Mouse (Mus musculus) forebrain, embryonic 11.5 days (tissue): ENCODE data around the gene Gm26602. TPM values are rescaled to one million over a fixed set of nuclear protein-coding genes. Genes with fewer than 3 reads are reported as not detected.
"Not testable (repeated sequence)": the region's sequence is repeated elsewhere in the genome, so short reads cannot be mapped to it uniquely, and the experiment has no call there.

Source experiments
- ATAC-seq: fragments of 200-750 bp; cut with Nextera tagmentation; replicated peaks from 2 replicates; pipeline ENCODE4 v1.8.0; 2017; ENCODE audit warnings: moderate TSS enrichment; ENCODE audit not compliant: low FRiP score
- DNase-seq: peaks from one replicate; pipeline ENCODE4 v3.0.0-alpha.2; 2017; ENCODE audit warnings: low spot score
- H3K27ac ChIP-seq: fragments of 300-500 bp; sonication (generic); 2 replicates; pipeline ENCODE4 v1.5.1; 2014; ENCODE audit warnings: low read depth, low read length
- H3K27me3 ChIP-seq: fragments of 300-500 bp; sonication (generic); 2 replicates; pipeline ENCODE4 v1.6.1; 2014; ENCODE audit warnings: mild to moderate bottlenecking, low read length, mixed read lengths; ENCODE audit not compliant: control insufficient read depth, insufficient read depth
- H3K36me3 ChIP-seq: fragments of 300-500 bp; sonication (generic); 2 replicates; pipeline ENCODE4 v1.6.1; 2014; ENCODE audit warnings: mild to moderate bottlenecking, low read length, moderate library complexity, mixed read lengths; ENCODE audit not compliant: control insufficient read depth, insufficient read depth
- H3K4me1 ChIP-seq: fragments of 300-500 bp; sonication (generic); replicated peaks from 2 replicates; pipeline ENCODE4 v1.6.1; 2014; ENCODE audit warnings: low read length, mixed read lengths; ENCODE audit not compliant: control insufficient read depth, insufficient read depth
- H3K4me2 ChIP-seq: fragments of 300-500 bp; sonication (generic); 2 replicates; pipeline ENCODE4 v1.6.1; 2014; ENCODE audit warnings: low read depth, mild to moderate bottlenecking, low read length, moderate library complexity, mixed read lengths; ENCODE audit not compliant: severe bottlenecking
- H3K4me3 ChIP-seq: fragments of 300-500 bp; sonication (generic); 2 replicates; pipeline ENCODE4 v1.5.1; 2014; ENCODE audit warnings: low read depth, low read length
- H3K9ac ChIP-seq: fragments of 300-500 bp; sonication (generic); 2 replicates; pipeline ENCODE4 v1.6.1; 2014; ENCODE audit warnings: low read length
- H3K9me3 ChIP-seq: fragments of 300-500 bp; sonication (generic); 2 replicates; pipeline ENCODE4 v1.6.1; 2016; ENCODE audit warnings: low read length, mixed read lengths; ENCODE audit not compliant: control insufficient read depth
- WGBS: fragments of 180-500 bp; shearing (Covaris S2); extraction: QIAGEN DNeasy Blood & Tissue Kit; methylation state at CpG from one replicate; pipeline ENCODE4 v1.1.7; 2014; 5-methylcytosine and 5-hydroxymethylcytosine counted together
- polyA plus RNA-seq: library from polyadenylated mRNA; unstranded; fragments of >200 nt; fragmentation: Nextera tagmentation; extraction: Ambion mirVana; gene quantifications from 2 replicates; pipeline ENCODE4 v1.2.1, GENCODE M21; 2014

Gm26602 gene
- polyA plus RNA-seq, 1 experiment from 2014 or later, result 14.8 TPM

DNA sequence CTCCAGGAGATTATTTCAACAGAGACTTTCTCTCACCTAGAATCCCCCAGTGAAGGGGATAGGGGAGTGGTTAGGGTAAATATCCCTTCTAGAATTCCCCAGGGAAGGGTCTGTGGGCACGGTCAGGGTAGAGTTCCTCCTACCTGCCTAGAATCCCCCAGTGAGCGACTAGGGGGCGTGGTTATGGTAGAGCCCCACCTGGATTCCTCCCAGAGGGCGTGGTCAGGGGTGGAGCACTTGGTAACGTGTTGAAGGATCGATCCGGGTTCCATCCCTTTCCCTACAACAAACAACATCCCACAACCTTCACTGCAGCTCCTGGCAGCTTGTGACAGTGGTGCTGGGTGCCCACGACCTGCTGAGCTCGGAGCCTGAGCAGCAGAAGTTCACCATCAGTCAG, 29.9 kb upstream of the Gm26602 start:
- no peak for DNase-seq
- Histone ChIP-seq H3K9me3 (no peaks in the 10 kb centered on the region), H3K4me3 (no peak overlapping the region), H3K27ac (no peak overlapping the region), H3K9ac (no peak overlapping the region), H3K4me2 (no peak overlapping the region), H3K27me3 (peaks cover 22% of the 10 kb centered on the region), H3K4me1 (peaks cover 4% of the 10 kb centered on the region; the same call in 1 of the 2 replicates), H3K36me3 (no peaks in the 10 kb centered on the region)
- 16% methylated on average over 9 of the region's 9 CpGs for WGBS
- ATAC-seq, result no peak

DNA sequence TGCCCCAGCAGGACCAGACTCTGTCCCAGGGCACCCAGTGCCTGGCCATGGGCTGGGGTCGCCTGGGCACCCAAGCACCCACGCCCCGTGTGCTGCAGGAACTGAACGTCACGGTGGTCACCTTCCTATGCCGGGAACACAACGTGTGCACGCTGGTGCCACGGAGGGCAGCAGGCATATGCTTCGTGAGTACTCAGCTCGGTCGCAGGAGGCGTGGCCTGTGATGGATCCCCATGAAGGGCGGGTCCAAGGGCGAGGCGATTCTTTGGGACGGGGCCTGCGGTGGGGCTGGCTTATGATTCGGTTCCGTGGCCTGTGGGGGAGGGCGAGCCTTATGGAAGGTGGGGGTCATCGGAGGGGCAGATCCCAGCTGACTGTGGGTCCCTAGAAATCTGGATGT, 28.7 kb upstream of the Gm26602 start:
- H3K27me3 ChIP-seq, result peaks cover 22% of the 10 kb centered on the region
- H3K9ac ChIP-seq, result peak overlapping the region; percentile 27; the same call in 1 of the 2 replicates
- no peaks in the 10 kb centered on the region for H3K9me3 ChIP-seq
- ATAC-seq (no peak), DNase-seq (no peak)
- H3K4me1 ChIP-seq, result peaks cover 4% of the 10 kb centered on the region; the same call in 1 of the 2 replicates
- H3K4me3 ChIP-seq, result no peak overlapping the region
- no peaks in the 10 kb centered on the region for H3K36me3 ChIP-seq
- H3K27ac ChIP-seq, result no peak overlapping the region
- H3K4me2 ChIP-seq, result 0 out of 2 replicates have a peak overlapping the region, but pooled peaks have one; percentile 20
- 6% methylated on average over 22 of the region's 22 CpGs for WGBS

DNA sequence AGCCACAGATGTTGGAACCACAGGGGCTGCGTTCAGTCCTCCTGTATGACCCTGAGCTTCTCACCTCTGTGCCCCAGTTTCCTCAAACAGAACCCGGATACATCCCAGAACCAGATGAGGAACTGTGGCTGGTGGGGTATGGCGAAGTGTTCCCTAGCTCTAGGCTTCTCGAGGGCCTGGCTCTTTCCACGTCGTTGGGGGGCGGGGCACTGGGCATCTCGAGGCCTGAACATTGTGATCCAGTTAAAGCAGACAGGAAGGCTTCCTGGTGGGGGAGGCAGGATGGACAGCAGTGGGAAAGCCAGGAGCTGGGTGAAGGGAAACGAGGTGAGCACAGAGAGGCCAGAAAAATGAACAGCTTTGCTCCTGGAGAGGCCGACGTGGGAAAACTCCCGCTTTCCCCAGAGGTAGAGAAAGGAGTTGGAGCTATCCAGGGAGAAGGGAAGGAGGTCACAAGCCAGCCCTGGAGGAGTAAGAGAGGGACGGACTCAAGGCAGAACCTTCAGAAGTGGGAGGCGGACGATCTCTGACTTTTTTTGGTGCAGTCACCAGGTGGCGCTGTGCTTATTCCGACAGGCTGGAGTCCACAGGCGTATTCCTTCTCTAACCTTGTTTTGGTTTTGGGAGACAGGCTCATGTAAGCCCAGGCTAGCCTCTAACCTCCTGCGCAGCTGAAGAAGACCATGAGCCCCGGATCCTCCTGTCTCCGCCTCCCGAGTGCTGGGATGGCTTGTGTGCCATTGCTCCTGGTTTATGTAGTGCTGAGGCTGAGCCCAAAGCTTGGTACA, 27.2 kb upstream of the Gm26602 start:
- H3K27me3 ChIP-seq, result peaks cover 22% of the 10 kb centered on the region
- no peak overlapping the region for H3K4me3 ChIP-seq

DNA sequence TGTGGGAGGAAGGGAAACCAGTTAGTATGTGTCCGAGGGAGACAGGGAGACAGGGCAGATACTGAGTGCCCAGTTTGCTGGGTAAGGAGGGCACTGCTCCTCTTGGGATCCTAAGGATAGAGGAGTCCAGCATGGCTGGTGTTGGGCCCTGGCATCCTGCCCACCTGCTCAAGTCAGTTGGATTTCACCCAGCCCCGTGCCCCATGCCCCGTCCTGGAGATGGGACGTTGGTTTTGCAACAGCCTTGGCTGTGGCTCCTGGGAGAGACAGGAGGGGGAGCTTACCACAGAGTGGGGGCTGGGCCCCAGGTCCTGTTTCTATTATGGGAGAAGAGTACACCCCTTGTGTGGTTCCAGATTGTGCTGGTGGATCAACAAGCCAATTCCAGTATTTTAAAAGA, 26.2 kb upstream of the Gm26602 start:
- H3K36me3 ChIP-seq, result no peaks in the 10 kb centered on the region
- H3K4me3 ChIP-seq, result no peak overlapping the region
- H3K4me2 ChIP-seq, result no peak overlapping the region
- peaks cover 22% of the 10 kb centered on the region for H3K27me3 ChIP-seq
- no peaks in the 10 kb centered on the region for H3K9me3 ChIP-seq
- ATAC-seq (no peak), DNase-seq (no peak)
- 82% methylated on average over 4 of the region's 4 CpGs for WGBS
- no peak overlapping the region for H3K27ac ChIP-seq
- peaks cover 4% of the 10 kb centered on the region; the same call in 1 of the 2 replicates for H3K4me1 ChIP-seq
- no peak overlapping the region for H3K9ac ChIP-seq

More for the DNA sequence above, 27.2 kb upstream of the Gm26602 start:
- DNase-seq (peak; percentile 89), ATAC-seq (peak; percentile 57; the same call in 1 of the 2 replicates)
- 17% methylated on average over 22 of the region's 22 CpGs for WGBS
- H3K9me3 ChIP-seq, result no peaks in the 10 kb centered on the region
- peaks cover 4% of the 10 kb centered on the region; the same call in 1 of the 2 replicates for H3K4me1 ChIP-seq
- no peak overlapping the region for H3K4me2 ChIP-seq
- no peak overlapping the region for H3K27ac ChIP-seq
- no peak overlapping the region for H3K9ac ChIP-seq
- H3K36me3 ChIP-seq, result no peaks in the 10 kb centered on the region

DNA sequence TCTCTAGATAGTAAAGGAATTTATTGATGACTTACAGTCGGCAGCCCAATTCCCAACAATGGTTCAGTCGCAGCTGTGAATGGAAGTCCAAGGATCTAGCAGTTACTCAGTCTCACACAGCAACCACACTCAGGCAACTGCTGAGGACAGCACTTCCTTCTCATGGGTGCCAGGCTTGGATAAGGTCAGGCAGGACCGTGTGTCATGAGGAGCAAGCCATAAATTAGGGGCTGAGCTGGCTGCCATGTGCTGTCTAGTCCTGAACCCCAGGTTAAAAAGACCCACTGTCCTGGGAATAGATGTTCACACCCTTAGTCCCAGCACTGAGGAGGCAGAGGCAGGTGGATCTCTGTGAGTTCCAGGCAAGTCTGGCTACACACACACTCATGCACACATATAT, 25.7 kb upstream of the Gm26602 start:
- 77% methylated on average over 2 of the region's 3 CpGs for WGBS
- H3K4me3 ChIP-seq, H3K4me1 ChIP-seq, ATAC-seq, H3K36me3 ChIP-seq, H3K4me2 ChIP-seq, DNase-seq, H3K9me3 ChIP-seq, H3K9ac ChIP-seq, H3K27ac ChIP-seq: not testable (repeated sequence)
- H3K27me3 ChIP-seq, result peaks cover 22% of the 10 kb centered on the region

DNA sequence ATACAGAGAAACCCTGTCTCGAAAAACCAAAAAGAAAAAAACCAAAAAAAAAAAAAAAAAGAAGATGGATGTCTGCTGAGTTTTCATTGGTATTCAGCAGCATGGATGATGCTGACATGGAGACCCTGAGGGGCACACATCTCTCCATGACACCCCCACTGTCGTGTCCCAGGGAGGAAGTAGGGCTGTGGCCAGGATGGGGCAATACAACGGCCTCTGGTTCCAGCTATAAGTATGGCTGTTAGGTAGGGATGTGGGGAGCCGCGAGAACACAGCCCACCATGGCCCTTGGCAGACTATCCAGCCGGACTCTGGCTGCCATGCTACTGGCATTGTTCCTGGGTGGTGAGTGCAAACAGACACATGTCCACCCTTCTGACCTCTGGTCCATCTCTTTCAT, 24.6 kb upstream of the Gm26602 start, which contains the start of gene Elane:
Elane (plus strand) TSS at position 194 of the 400 bp plus-strand sequence.
- H3K9ac ChIP-seq, result no peak within 1 kb of the TSS
- no peaks in the 10 kb centered on the region for H3K36me3 ChIP-seq

DNA sequence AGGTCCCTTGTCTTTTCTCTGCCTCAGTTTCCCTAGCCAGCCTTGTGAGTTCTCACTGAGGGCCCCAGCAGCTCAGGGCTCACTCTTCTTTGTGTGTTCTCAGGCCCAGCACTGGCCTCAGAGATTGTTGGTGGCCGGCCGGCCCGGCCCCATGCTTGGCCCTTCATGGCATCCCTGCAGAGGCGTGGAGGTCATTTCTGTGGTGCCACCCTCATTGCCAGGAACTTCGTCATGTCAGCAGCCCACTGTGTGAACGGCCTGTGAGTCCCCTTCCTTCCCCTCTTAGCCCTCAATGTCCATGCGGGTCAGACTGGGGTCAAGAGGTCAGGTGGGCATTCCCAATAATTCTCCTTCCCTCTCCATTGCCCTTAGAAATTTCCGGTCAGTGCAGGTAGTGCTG, 24.0 kb upstream of the Gm26602 start:
- DNase-seq (no peak), ATAC-seq (no peak)
- peaks cover 22% of the 10 kb centered on the region for H3K27me3 ChIP-seq
- H3K9me3 ChIP-seq, result no peaks in the 10 kb centered on the region
- WGBS, result 83% methylated on average over 8 of the region's 8 CpGs
- no peak overlapping the region for H3K9ac ChIP-seq
- no peak overlapping the region for H3K4me3 ChIP-seq
- H3K36me3 ChIP-seq, result no peaks in the 10 kb centered on the region
- H3K4me1 ChIP-seq, result peaks cover 4% of the 10 kb centered on the region; the same call in 1 of the 2 replicates
- H3K4me2 ChIP-seq, result no peak overlapping the region
- no peak overlapping the region for H3K27ac ChIP-seq

More for the DNA sequence above, 24.6 kb upstream of the Gm26602 start, which contains the start of gene Elane:
- WGBS, result 87% methylated on average over 6 of the region's 6 CpGs
- no peaks in the 10 kb centered on the region for H3K9me3 ChIP-seq
- H3K4me2 ChIP-seq, result no peak within 1 kb of the TSS
- ATAC-seq (no peak), DNase-seq (no peak)
- H3K27ac ChIP-seq, result no peak within 1 kb of the TSS
- peaks cover 22% of the 10 kb centered on the region for H3K27me3 ChIP-seq
- H3K4me1 ChIP-seq, result peaks cover 4% of the 10 kb centered on the region; the same call in 1 of the 2 replicates
- H3K4me3 ChIP-seq, result no peak within 1 kb of the TSS

DNA sequence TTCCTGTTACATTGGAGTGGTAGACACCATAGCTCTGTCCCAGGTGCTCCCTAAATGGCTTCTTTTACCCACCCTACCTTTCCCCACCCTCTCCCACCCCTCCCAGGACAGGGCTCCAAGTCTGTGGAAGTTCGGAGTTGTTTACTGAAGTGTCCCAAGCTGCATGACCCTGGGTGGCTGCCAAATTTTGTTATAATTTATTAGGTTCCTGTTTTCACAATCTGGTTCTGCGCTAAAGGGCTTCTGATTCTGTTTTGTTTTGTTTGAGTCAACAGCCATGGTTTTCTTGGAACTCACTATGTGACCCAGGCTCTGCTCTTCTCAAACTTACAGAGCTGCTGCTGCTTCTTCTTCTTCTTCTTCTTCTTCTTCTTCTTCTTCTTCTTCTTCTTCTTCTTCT, 21.3 kb upstream of the Gm26602 start:
- Histone ChIP-seq H3K27me3 (0 out of 2 replicates have a peak, but pooled peaks cover 1% of the 10 kb centered on the region), H3K9me3 (no peaks in the 10 kb centered on the region), H3K9ac (no peak overlapping the region), H3K4me3 (no peak overlapping the region), H3K36me3 (no peaks in the 10 kb centered on the region), H3K4me1 (no peaks in the 10 kb centered on the region), H3K4me2 (no peak overlapping the region), H3K27ac (no peak overlapping the region)
- DNase-seq (no peak), ATAC-seq (no peak)
- 86% methylated on average over 2 of the region's 2 CpGs for WGBS
